Mouse (Mus musculus) small intestine, adult 2 months (tissue): Measurements from ENCODE around the gene Plxdc2.

ENCODE experiments used
- CTCF ChIP-seq: fragments of 200-500 bp; IDR thresholded peaks from 2 replicates; pipeline ENCODE4 v1.5.1; 2012; ENCODE audit warnings: low read depth, mild to moderate bottlenecking, control low read depth, inconsistent platforms, low read length, moderate library complexity, mixed read lengths; ENCODE audit not compliant: insufficient replicate concordance, insufficient read length; ENCODE audit errors: extremely low read depth
- POLR2A ChIP-seq: fragments of 200-500 bp; IDR thresholded peaks from 2 replicates; pipeline ENCODE4 v1.6.1; 2012; ENCODE audit warnings: low read depth, mild to moderate bottlenecking, control low read depth, inconsistent platforms, low read length, moderate library complexity

- TF ChIP-seq CTCF (no peak), POLR2A (no peak)
These were observed 30.6 kb downstream of the Plxdc2 start for GRCm38 (mm10) chr2:16386692-16387091.
